Mouse (Mus musculus): ENCODE results near the gene Rab40c. TPM values are rescaled to one million over a fixed set of nuclear protein-coding genes. Genes with fewer than 3 reads are reported as not detected.

Gene Rab40c
- polyA plus RNA-seq (2012; ENCODE audit: low replicate concordance) = 12.5 and 13.4 TPM in 2 replicates

DNA sequence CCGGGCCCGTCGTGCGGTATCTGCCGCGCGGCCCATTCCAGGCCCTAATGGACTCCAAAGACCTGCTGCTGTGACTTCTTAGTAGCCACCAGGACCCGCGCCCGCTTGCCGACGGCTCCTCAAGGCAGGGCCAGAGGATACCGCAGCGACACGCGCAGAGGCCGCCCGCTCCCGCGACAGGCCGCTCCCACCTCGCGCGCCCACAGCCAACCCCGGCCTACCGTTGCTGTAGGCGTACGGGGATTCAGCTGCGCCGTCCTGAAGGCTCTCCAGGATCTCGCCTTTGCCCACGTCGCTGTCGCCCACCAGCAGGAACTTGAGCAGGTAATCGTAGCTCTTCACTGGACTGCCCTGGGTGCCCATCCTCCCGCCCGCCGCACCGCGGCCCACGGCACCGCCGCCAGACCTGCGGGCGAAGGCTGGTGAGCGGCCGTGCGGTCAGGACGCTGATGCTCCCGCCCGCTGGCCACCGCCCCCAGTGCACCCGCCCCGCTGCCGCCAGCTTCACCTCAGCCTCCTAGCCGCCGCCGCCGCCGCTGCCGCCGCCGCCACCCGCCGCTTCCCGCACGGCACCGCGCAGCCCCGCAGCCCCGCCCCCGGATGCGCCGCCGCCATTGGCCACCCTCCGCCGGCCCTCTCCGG lies at the start of gene Rab40c:
TSS of gene Rab40c (minus strand) at position 584 of the 642 bp plus-strand sequence.

GRCm38 (mm10) chr17:25951803-25952623 lies 32.5 kb upstream of the Rab40c start, which contains the start of gene A930017K11Rik:
Gene A930017K11Rik (minus strand): TSS chr17:25952565.

GRCm38 (mm10) chr17:25944366-25945163 lies 25.0 kb upstream of the Rab40c start, which contains the start of the genes Pigq and Nhlrc4:
Gene Pigq (minus strand): TSS chr17:25944936.
Gene Nhlrc4 (minus strand): TSS chr17:25944961.

DNA sequence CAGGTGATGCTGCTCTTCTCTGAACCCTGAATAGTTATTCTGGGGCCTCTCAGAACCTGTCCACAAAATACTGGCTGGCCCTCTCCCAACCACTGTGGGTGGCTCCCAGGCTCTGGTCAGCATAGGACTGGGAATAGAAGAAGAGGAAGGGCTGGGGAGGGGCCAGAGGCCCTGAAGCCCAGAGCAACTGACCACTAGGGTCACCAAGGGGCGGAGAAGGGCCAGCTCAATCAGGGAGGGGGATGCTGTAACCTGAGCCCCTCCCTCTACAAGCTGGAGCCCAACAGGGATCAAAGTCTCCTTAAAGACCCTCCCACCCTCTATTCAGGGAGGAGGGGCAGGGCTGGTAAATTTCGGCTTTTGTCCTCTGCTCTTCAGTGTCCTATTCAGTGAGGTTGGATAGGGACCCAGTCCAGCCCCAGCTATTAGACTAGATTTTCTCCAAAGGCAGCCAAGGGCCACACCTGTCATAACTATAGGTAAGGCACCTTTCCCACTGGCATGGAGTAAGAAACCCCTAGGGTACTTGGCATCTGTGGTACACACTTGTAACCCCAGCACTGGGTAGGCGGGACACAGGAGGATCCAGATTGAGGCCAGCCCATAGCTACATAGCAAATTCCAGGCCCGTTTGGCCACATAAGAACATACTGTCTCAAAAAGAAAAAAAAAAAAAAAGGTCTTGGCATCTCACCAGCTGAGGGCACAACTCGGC lies 39.2 kb downstream of the Rab40c start, which contains the start of gene Wfikkn1:
TSS of gene Wfikkn1 (minus strand) at position 663 of the 715 bp plus-strand sequence.

DNA sequence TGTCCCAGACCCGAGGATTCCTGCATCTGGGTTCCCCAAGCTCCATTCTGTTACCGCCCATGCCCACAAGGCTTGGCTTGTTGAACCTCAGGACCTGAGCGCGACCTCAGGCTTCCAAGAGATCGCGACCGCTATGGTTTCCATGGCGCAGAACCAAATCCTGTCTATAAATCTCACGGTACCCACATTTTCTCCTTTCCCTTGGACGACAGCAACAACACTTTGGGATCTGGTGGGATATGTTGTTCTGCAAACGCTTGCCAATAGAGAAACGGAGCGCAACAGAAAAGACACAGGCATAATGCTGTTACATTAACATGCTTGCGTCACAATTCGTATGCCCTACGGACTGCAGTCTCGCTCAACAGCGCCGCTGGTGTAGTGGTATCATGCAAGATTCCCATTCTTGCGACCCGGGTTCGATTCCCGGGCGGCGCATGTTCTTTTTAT lies 44.8 kb downstream of the Rab40c start, which contains the start of gene Mettl26:
TSS of gene Mettl26 (plus strand) at position 354 of the 450 bp plus-strand sequence.

GRCm38 (mm10) chr17:25868601-25869191 lies 50.8 kb downstream of the Rab40c start, which contains the start of gene Mcrip2:
Gene Mcrip2 (minus strand): TSS chr17:25868764.

GRCm38 (mm10) chr17:25860832-25861703 lies 58.5 kb downstream of the Rab40c start, which contains the start of gene Wdr90:
Gene Wdr90 (minus strand): TSS chr17:25861501.

GRCm38 (mm10) chr17:25844396-25844901 lies 75.1 kb downstream of the Rab40c start, which contains the start of gene Rhot2:
Gene Rhot2 (minus strand): TSS chr17:25844851.

DNA sequence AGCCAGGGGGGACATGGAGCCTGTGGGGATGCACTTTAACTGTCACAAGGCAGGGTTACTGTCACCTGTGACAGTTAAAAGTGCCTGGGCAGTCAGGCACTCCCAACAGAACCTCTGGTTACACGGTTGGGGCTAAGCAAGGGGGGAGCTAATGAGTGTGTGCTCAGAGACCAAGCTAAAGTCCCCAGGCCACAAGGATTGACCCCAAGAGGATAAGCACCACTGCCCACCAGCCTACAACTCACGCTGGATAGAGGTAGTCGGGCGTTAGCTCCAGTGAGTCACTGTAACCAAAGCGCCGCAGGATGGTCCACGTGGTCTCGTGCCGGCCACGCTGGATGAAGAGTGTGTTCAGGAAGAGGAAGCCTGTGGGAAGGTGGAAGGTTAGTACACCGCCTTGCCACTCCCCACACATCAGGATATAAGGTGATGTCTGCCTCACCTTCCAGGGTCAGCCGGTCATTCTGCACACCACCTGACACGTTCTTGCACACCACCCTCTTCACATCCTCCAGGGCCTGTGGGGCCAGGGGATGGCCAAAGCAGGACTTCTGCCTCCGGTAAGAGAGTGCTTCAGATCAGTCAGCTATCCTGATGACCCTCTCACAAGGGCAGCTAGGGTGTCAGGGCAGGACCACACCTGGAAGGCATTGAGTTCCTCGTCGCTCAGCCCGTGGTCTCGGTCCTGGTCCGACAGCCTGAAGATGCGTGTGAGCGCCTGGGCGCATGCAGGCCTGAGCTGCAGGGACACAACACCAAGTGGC lies 78.2 kb downstream of the Rab40c start, which contains the start of gene Gm20683:
TSS of gene Gm20683 (minus strand) at position 647 of the 764 bp plus-strand sequence.

GRCm38 (mm10) chr17:25837076-25837410 lies 82.5 kb downstream of the Rab40c start, which contains the start of gene Rhbdl1:
Gene Rhbdl1 (minus strand): TSS chr17:25837295.

DNA sequence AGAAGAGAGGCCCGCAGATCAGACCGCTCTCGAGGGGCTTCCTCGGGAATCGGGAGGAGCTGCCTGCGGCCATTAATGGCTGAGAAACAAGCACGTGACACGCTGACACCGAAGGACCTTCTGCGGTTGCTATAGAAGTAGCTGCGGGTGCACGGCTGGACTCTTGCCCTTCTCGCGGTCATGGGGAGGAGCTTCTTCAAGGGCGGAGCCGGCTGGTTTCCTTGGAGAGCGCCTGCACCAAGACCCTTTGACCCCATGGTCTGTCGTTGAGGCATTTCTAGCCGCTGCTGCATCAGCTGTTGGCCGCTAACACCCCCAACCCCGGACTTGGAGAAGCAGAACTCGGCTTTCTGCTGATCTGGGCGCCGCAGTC lies 86.2 kb downstream of the Rab40c start, which contains the start of gene Stub1:
TSS of gene Stub1 (minus strand) at position 114 of the 373 bp plus-strand sequence.

Other genes with a start within 250 kb of the Rab40c start
- gene Gng13, start 202.6 kb downstream of the Rab40c start, polyA plus RNA-seq (2012; ENCODE audit: low replicate concordance) = not detected in 2 replicates
- 57.7 and 72.3 TPM in 2 replicates for gene Chtf18, start 192.3 kb downstream of the Rab40c start, polyA plus RNA-seq (2012; ENCODE audit: low replicate concordance)
- gene Rpusd1, start 192.1 kb downstream of the Rab40c start, polyA plus RNA-seq (2012; ENCODE audit: low replicate concordance) = 64.2 and 71.2 TPM in 2 replicates
- not detected in 2 replicates for gene Mslnl, start 183.7 kb downstream of the Rab40c start, polyA plus RNA-seq (2012; ENCODE audit: low replicate concordance)
- gene Msln, start 165.3 kb downstream of the Rab40c start, polyA plus RNA-seq (2012; ENCODE audit: low replicate concordance) = 0.22 and 0.53 TPM in 2 replicates
- gene Narfl, start 146.0 kb downstream of the Rab40c start, polyA plus RNA-seq (2012; ENCODE audit: low replicate concordance) = 11.2 and 16.9 TPM in 2 replicates
- gene Haghl, start 134.1 kb downstream of the Rab40c start, polyA plus RNA-seq (2012; ENCODE audit: low replicate concordance) = 11.2 and 11.4 TPM in 2 replicates
- not detected in 2 replicates for gene Ccdc78, start 133.1 kb downstream of the Rab40c start, polyA plus RNA-seq (2012; ENCODE audit: low replicate concordance)
- 9.0 and 19.8 TPM in 2 replicates for gene Fam173a, start 126.8 kb downstream of the Rab40c start, polyA plus RNA-seq (2012; ENCODE audit: low replicate concordance)
- not detected in 2 replicates for gene AC134908.4, start 124.1 kb downstream of the Rab40c start, polyA plus RNA-seq (2012; ENCODE audit: low replicate concordance)
- 158 and 177 TPM in 2 replicates for gene Metrn, start 122.6 kb downstream of the Rab40c start, polyA plus RNA-seq (2012; ENCODE audit: low replicate concordance)
- gene Fbxl16, start 110.6 kb downstream of the Rab40c start, polyA plus RNA-seq (2012; ENCODE audit: low replicate concordance) = 0.28 and 0.61 TPM in 2 replicates
- gene Wdr24, start 96.1 kb downstream of the Rab40c start, polyA plus RNA-seq (2012; ENCODE audit: low replicate concordance) = 2.6 and 13.2 TPM in 2 replicates
- gene Jmjd8, start 90.9 kb downstream of the Rab40c start, polyA plus RNA-seq (2012; ENCODE audit: low replicate concordance) = 2.6 and 6.8 TPM in 2 replicates
- 52.2 and 64.9 TPM in 2 replicates for gene Stub1, start 86.3 kb downstream of the Rab40c start, polyA plus RNA-seq (2012; ENCODE audit: low replicate concordance)
- 2.4 and 3.7 TPM in 2 replicates for gene Rhbdl1, start 82.4 kb downstream of the Rab40c start, polyA plus RNA-seq (2012; ENCODE audit: low replicate concordance)
- gene Gm20683, start 78.0 kb downstream of the Rab40c start, polyA plus RNA-seq (2012; ENCODE audit: low replicate concordance) = 12.7 and 16.5 TPM in 2 replicates
- 134 and 279 TPM in 2 replicates for gene Rhot2, start 74.9 kb downstream of the Rab40c start, polyA plus RNA-seq (2012; ENCODE audit: low replicate concordance)
- 22.8 and 33.0 TPM in 2 replicates for gene Wdr90, start 58.2 kb downstream of the Rab40c start, polyA plus RNA-seq (2012; ENCODE audit: low replicate concordance)
- gene Mcrip2, start 51.0 kb downstream of the Rab40c start, polyA plus RNA-seq (2012; ENCODE audit: low replicate concordance) = 164 and 319 TPM in 2 replicates
- 60.7 and 67.0 TPM in 2 replicates for gene Mettl26, start 44.7 kb downstream of the Rab40c start, polyA plus RNA-seq (2012; ENCODE audit: low replicate concordance)
- gene Wfikkn1, start 38.9 kb downstream of the Rab40c start, polyA plus RNA-seq (2012; ENCODE audit: low replicate concordance) = 1.4 and 1.7 TPM in 2 replicates
- gene Pigq, start 25.2 kb upstream of the Rab40c start, polyA plus RNA-seq (2012; ENCODE audit: low replicate concordance) = 354 and 1,450 TPM in 2 replicates
- 0.28 and 3.2 TPM in 2 replicates for gene Nhlrc4, start 25.2 kb upstream of the Rab40c start, polyA plus RNA-seq (2012; ENCODE audit: low replicate concordance)
- 0.09 TPM in 1 of 2 replicates, not detected in the other for gene A930017K11Rik, start 32.8 kb upstream of the Rab40c start, polyA plus RNA-seq (2012; ENCODE audit: low replicate concordance)
- 78.7 and 121 TPM in 2 replicates for gene Capn15, start 66.1 kb upstream of the Rab40c start, polyA plus RNA-seq (2012; ENCODE audit: low replicate concordance)
- 4.8 and 7.2 TPM in 2 replicates for gene Rab11fip3, start 149.8 kb upstream of the Rab40c start, polyA plus RNA-seq (2012; ENCODE audit: low replicate concordance)
- 0.11 and 0.89 TPM in 2 replicates for gene Decr2, start 170.6 kb upstream of the Rab40c start, polyA plus RNA-seq (2012; ENCODE audit: low replicate concordance)
- 55.7 and 62.6 TPM in 2 replicates for gene Nme4, start 175.9 kb upstream of the Rab40c start, polyA plus RNA-seq (2012; ENCODE audit: low replicate concordance)
- 5.9 and 15.9 TPM in 2 replicates for gene Tmem8, start 193.6 kb upstream of the Rab40c start, polyA plus RNA-seq (2012; ENCODE audit: low replicate concordance)
- gene Mrpl28, start 203.8 kb upstream of the Rab40c start, polyA plus RNA-seq (2012; ENCODE audit: low replicate concordance) = 112 and 181 TPM in 2 replicates
- gene Axin1, start 219.0 kb upstream of the Rab40c start, polyA plus RNA-seq (2012; ENCODE audit: low replicate concordance) = 36.8 and 40.9 TPM in 2 replicates

Data from leukemia stem cell, adult 10-12 weeks (primary cell).